Mouse (Mus musculus) heart, postnatal 0 days (tissue): ENCODE results near the gene Iqgap3.

Experiments used
- CTCF ChIP-seq: IDR thresholded peaks from 2 replicates; pipeline ENCODE4 v1.5.1; 2016; ENCODE audit warnings: antibody characterized with exemption, control low read depth, low read depth
- EP300 ChIP-seq: IDR thresholded peaks from 2 replicates; pipeline ENCODE4 v1.6.1; 2016; ENCODE audit warnings: antibody characterized with exemption, low read depth

DNA sequence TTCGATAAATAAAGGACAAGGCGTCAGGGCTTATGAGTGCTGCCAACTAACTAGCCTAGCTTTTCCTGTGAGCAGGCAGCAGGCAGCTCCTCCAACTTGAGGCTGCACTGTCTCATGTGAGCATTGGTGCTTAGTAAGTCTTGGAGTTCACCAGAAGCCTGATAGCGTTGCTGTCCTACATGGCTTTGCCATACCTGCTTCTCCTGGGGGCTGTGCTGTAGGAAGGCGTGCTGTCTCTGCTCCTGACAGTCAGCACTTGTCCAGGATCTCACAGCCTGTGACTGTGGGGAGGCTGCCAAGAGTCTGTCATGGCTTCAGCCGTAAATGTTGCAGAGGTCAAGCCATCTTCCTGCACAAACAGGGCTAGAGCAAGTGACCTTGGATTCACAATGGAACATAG, 84.3 kb downstream of the Iqgap3 start:
- TF ChIP-seq CTCF (no peak), EP300 (no peak)
